Mouse (Mus musculus): ENCODE measurements around the gene Pfkfb3.

Gene Pfkfb3

DNA sequence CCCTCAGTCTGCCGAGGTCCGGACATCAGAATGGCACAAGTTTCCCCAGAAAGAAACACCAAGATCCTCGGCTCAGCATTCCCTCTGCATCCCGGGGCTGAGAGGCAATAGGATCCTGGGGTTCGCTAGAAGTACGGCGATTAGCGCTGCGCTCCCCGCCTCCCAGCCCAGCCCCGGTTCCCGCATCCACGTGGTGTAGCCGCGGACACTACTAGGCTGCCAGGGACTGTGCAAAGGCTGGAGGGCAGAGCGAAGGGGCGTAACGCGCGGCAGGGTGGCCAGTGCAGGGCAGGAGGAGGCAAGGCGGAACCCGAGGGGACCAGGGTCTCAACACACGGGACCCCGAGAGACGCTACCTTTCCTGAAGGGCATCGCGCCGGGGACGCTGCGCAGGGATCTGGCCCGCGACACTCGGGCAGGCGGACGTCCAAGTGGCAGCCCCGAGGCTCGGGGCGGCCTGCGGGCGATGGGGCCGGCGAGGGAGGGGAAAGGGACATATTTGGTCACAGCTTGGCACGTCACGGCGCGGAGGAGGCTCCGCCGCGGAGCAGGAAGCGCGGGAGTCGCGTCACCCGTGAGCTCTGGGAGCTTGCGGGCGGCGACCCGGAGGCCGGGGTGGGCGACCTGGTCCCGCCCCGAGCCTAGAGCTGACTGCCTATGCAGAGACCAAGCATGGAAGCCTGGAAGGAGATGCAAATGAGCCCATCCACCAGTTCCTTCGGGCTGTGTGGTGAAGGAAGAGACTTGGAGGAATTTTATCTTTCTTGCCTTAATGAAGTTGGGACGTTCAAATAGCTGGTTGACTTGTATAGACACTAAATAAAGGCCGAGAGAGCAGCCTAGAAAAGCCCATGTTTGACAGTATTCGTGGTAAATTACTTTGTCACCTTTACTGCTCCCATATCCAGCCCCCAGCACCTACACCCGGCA is at the start of gene Pfkfb3:
Gene Pfkfb3, minus strand, starts transcription at position 607 of the 930 bp plus-strand sequence.
- peak; percentile 33 to 78 for DNase-seq (ENCODE audit: low read depth in 1 of 2, low spot score in 2 of 2)

DNA sequence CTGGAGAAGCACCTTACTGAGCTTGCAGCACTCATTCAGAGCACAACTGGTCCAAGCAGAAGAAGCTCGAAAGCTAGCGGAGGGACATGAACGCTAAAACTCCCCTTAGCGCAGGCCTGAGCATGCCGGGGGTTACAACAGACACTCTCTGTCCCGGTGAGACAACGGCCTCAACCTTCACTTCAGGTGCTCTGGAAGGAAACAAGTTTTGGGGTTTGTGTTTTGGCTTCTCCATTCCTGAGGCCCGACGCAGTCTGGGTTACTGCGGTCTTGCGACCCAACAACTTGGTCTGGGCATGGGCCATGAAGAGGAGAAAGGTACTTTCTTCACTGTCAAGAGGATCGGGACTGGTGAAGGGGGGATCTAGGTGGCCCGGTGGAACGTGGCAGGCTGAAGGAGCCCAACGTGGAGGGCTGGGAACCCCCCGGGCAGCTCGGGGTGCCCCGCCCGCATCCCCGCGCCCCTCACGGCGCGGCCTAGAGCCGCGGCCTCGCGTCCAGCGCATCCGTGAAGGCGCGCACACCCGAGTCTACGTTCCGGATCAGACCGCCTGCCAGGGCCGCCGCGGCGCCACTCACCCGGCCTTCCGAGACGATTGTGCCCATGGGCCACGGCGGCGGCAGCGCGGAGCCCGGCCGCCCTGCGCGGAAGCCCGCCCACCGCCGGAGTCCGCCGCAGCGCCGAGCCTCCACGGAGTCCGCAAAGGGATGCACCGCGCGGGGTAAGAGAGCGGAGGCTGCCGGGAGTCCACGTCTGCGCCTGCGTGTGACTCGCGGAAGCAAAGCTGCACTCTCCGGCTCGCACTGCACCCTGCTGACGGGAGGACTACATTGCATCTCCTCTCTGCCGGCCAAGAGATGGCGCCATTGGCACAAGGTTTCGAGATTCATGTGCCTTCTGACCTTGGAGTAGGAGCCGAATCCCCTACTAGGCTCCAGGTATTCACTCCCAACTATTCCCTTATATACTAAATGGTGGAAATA is 48.9 kb upstream of the Pfkfb3 start:
- DNase-seq (ENCODE audit: low read depth in 1 of 2, low spot score in 2 of 2), result peak; percentile 81 to 90

DNA sequence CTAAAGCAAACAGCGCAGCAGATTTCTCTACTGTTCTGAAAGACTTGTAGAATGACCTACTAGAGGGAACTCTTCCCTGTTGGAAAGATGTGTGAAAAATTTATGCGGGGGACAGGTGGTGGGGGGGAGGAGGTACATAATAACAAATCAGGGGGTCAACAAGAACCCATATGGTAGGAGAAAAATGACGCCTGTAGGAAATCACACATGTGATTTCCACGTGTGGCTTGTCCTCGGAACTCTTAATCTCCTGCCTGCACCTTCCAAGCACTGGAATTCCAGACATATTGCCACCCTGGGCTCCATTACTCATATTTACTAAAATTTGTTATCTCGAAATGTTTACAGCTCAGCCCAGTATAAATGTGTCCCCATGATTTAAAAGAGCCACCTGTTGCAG is 47.9 kb upstream of the Pfkfb3 start:
- DNase-seq (ENCODE audit: low read depth in 1 of 2, low spot score in 2 of 2), result no peak

DNA sequence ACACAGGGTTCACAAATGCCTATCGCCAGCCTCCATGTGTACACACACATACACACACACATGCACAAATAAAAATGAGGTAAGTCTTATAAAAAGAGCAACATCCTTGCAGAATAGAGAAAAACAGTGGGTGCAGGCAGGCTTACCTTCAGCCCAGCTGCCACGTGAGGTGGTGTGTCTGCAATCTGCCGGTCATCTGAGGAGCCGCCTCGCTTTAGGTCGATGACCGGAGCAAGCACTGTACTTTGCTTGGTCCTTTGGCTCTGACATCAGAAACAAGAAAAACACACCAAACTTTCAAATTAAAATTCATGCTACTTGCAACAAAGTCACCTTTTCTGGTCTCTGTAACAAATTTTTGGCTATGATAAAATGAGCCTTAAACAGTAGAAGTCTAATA is 44.0 kb upstream of the Pfkfb3 start:
- DNase-seq (ENCODE audit: low read depth in 1 of 2, low spot score in 2 of 2), result no peak

DNA sequence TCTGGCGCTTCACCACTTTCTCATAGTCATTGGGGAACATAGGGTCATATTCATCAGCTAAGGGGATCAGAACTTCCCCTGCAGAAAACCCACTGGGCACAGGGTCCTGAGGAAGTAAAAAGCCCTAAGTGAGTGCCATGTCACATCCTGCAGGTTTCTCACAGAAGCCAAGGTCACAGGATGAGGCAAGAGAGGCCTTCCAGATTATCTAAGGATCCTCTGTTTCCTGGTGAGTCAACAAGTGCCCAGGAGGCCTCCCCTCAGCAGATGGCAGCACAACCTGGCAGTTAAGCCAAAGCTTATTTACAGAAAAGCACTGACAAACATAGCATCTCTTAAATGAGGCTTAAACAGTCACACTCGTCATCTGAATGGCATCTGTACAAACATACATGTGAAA is 42.8 kb upstream of the Pfkfb3 start:
- no peak for DNase-seq (ENCODE audit: low read depth in 1 of 2, low spot score in 2 of 2)

DNA sequence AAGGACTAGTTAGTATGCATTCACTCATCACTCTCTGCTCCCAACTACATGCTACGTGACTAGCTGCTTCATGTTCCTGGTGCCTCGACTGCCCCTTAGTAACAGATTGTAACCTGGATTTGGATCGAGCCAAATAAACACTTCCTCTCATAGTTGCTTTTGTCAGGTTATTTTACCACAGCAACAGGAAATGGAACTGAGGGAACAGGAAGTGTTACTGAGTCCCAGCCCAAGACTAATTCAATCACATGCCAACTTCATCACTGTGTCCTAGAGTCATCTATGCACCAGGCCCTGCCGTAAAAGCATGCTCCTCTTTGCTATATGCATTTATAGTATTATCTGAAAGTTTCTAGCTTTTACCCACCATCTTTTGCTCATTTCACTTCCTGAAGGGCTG is 34.1 kb upstream of the Pfkfb3 start:
- no peak for DNase-seq (ENCODE audit: low read depth in 1 of 2, low spot score in 2 of 2)

DNA sequence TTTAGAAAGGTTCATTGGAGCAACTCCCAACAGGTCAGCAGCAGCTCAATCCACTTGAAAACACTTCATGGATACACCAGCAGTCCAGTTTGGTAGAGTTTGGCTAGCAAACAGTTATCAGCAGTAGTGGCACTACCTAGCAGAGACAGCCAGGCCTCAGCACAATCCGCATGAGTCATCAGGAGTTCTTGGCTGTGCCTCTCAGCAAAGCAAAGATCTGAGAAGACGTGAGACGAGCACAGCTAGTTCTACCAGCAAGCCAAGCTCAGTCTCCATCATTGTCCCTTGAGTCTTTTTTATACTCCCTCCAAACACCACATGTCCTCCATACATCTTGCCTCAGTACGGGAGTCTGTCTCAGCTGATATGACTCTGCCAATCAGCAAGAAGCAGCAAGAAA is 25.5 kb upstream of the Pfkfb3 start:
- DNase-seq (ENCODE audit: low read depth in 1 of 2, low spot score in 2 of 2), result no peak

DNA sequence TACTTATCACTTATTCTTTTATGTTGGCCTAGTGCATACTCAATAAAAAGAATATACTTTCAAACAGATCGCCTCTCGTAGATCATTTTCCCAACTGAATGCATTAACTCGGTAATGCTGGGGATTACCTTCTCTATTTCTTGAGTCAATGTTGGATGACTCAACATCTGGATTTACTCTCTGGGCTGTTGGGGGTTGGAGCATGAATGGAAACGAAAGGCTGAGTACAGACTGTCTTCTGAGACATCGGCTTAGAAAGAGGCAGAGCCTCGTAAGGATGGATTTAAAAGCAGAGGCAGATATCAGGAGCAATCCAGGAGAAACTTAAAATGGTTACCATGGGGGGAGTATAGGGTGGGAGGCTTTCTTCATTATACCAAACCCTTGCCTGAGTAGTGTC is 24.3 kb upstream of the Pfkfb3 start:
- DNase-seq (ENCODE audit: low read depth in 1 of 2, low spot score in 2 of 2), result no peak

DNA sequence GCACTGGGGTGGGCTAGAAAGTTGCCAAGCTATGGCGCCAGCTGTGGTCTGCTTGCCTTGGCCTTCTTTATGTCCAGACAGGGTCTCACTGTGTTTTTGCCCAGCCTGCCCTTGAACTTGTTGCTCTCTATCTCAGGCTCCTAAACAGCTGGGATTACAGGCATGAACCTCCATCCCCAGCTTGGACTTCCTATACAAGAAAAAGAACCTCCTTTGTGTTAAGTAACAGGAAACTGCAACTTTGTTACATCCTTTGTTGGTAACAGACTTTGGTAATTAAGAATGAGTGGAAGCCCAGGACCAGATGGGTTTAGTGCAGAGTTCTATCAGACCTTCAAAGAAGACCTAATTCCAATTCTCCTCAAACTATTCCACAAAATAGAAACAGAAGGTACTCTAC is 19.8 kb upstream of the Pfkfb3 start:
- DNase-seq (ENCODE audit: low read depth in 1 of 2, low spot score in 2 of 2), result no peak

DNA sequence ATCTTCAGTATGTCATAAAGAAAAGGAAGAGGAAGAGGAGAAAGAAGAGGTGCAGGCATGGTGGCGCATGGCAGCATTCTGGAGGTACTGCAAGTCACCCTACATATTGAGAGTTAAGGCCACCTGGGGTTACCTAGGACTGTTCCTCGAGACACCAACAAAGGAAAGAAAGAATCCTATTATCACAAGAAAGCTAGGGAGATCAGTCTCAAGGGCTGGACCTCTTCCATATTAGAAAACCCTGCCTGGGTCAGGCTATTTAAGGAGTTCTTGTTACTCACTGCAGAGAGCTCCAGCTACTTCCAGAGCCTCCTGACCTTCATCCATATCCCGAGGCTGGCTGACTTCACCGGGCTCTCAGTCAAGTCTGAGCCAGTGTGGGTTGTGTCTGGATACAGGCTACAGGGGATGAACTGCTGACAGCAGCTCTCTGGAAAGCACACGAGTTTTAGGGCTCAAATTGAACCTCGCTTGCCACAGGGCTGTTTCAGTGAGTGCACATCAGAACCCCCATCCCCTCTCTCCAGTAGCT is 17.2 kb upstream of the Pfkfb3 start:
- DNase-seq (ENCODE audit: low read depth in 1 of 2, low spot score in 2 of 2), result no peak

DNA sequence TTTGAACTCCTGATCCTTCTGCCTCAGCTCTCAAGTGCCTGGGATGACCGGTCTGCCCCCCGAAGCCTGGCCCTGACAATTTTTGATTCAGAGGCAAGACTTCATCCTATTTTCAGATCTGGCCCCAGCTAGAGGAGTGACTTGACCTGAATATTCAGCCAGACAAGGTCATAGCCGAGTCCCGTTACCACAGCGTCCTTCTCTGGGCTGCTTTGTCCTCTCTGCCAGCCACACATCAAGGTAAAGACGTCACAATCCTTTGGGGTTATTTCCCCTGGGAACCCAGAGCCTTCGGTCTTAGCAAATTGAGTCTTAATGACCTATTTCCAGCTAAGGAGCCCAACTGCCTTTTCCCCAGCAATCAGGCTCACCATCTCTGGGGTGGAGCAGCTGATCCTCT is 14.6 kb upstream of the Pfkfb3 start:
- no peak for DNase-seq (ENCODE audit: low read depth in 1 of 2, low spot score in 2 of 2)

DNA sequence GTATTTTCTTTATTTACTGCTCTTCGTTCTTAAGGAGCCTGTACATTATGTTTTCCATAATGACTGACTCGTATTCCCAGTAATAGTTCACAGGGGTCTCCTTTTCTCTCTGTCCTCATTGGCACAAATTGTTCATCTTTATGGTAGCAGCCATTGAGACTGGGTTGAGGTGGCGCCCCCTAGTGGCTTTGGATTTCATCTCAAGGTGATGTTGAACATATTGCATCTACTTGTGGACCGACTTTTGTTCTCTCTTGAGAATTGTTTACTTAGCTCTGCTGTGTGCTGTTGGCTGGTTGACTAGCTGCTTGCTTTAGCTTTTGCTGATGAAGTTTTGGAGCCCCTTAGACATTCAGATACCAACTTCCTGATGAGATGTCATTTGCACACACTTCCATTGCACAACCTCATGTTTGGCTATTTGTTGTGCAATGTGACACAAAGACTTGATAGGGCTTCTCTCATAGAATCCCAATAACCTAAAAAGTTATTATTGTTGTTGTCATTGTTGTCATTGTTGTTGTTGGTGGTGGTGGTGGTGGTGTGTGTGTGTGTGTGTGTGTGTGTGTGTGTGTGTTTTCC is 14.0 kb upstream of the Pfkfb3 start:
- DNase-seq (ENCODE audit: low read depth in 1 of 2, low spot score in 2 of 2), result peak in 1 of 2 experiments; percentile 47

DNA sequence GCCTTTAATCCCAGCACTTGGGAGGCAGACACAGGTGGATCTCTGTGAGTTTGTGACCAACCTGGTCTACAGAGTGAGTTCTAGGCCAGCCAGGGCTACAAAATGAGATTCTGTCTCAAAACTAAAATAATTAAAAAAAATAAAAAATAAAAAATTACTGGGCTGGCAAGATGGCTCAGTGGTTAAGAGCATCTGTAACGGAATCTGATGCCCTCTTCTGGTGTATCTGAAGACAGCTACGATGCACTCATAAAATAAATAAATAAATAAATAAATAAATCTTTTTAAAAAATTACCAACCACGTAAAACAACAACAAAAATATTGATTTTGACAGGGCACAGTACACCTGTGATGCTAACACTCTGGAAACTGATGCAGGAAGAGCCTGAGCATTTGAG is 13.0 kb upstream of the Pfkfb3 start:
- DNase-seq (ENCODE audit: low read depth in 1 of 2, low spot score in 2 of 2), result no peak

DNA sequence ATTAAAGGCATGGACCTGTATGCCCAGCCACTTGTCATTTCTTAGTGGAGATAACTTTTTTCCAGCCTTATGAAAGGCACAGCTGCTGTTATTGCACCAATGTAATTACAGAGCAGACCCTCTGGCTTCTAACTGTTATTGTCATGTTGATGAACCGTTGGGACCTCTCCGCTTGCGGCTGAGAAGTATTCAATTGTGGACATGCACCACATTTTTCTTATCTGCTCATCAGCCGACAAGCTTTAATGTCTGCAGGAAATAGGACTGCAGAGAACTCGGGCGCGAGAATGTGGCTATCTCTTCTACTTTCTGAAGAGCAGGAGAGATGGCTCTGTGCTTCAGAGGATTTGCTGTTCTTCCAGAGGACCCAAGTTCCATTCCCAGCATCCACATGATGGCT is 12.4 kb upstream of the Pfkfb3 start:
- DNase-seq (ENCODE audit: low read depth in 1 of 2, low spot score in 2 of 2), result no peak

DNA sequence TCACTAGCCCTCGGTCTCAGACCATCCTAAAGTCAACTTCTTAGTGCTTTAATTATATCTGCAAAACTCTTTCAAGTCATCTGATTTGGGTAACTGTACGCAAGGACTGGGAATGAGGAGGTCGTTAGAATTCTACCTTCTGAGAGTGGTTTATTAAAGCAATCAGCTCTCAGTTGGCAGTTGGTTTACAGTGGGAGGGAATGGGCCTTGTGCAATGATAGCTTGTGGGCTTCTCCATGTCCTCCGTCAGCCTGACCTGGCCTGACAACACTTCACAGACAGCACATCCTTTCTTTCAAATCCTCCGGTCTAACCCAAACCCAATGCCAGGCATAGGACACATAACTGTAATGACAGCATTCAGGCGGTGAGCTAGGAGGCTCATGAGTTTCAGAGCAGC is 10.9 kb upstream of the Pfkfb3 start:
- DNase-seq (ENCODE audit: low read depth in 1 of 2, low spot score in 2 of 2), result no peak

DNA sequence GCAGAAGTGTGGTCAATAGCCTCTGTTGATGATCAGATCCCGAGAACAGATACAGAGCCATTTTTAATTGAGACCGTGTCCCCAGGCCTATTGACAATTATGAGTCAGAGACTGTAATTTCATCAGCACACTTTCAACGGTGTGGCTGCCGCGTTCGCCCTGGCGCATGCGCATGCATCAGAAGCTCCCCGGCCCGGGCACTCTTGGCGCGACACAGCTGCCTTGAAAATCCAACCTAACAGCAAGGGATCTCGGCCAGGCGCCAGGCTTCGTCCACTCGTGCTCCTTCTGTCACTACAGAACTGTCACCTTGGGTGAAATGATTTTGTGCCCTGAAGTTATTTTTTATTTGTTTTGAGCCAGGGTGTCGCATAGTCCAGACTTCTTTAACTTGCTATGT is 9.4 kb upstream of the Pfkfb3 start:
- no peak for DNase-seq (ENCODE audit: low read depth in 1 of 2, low spot score in 2 of 2)

DNA sequence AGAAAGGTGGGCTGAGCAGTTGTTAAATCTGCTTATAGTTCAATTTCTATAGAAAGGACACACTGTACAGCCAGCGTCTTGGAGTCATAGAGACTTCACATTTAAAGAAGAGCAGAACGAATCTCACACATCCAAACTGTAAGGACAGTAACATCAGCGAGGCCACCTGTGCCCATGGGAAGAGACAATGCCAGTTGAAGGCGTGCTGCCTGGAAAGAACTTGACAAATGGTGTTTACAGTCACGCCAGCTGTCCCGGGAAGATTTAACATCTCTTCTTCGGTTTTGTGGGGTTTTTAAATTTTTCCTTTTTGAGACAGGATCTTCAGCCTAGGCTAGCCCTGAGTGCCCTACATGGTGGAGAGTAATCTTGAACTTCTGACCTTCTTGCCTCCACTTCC is 4.8 kb upstream of the Pfkfb3 start:
- no peak for DNase-seq (ENCODE audit: low read depth in 1 of 2, low spot score in 2 of 2)

DNA sequence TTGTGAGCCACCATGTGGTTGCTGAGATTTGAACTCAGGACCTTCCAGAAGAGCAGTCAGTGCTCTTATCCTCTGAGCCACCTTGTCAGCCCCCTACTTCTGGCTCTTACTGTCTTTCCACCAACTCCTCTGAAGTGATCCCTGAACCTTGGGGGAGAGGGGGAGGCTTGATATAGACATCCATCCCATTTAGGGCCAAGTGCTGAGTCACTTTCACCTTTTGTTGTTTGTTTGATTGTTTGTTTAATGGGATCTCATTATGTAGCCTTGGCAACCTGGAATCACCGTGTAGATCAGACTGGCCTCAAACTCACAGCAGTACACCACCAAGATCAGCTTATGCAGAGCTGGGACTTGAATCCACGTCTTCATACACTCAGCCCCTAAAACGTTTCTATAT is 3.4 kb upstream of the Pfkfb3 start:
- DNase-seq (ENCODE audit: low read depth in 1 of 2, low spot score in 2 of 2), result no peak

DNA sequence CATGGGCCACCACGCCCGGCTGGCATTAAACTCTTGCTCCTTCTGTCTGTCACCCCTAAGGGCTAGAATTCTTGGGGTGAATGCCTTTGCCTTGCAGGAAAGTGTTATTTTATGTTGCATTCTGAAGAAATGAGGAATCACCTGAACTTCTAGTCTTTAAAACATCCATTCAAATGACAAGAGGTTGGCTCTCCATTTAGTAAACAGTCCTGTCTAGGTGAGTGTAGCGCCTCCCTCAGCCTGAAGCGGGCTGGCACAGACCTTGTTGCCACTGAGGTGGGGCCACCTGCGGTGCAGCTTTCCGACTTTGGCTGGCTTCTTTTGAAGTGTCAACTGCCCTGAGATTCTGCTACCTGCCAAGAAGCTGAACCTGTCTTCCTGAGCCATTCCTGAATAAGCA is 1.4 kb upstream of the Pfkfb3 start:
- no peak for DNase-seq (ENCODE audit: low read depth in 1 of 2, low spot score in 2 of 2)

DNA sequence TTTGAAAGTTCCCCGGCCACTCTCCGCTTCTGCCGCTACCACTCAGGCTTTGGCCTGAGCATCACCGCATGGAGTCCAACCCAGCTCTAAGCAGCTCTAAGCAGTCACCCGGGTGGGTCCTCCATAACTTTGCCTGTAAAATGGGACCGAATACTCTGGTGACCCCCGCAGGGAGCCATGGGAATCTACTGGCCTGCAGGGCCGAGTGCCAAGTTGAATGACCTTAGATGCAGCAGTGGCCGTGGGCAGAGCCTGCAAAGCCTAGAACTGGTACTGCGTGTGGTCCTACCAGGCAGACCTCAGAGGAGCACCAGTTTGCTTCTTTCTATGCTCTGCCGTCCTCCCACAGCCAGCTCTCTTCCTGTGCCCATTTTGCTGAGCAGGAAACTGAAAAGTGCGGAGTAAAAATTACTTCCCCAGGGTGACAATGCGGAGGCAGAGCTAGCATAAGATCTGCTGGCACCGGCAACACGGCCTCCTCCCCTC is 868 bp downstream of the Pfkfb3 start:
- DNase-seq (ENCODE audit: low read depth in 1 of 2, low spot score in 2 of 2), result no peak

DNA sequence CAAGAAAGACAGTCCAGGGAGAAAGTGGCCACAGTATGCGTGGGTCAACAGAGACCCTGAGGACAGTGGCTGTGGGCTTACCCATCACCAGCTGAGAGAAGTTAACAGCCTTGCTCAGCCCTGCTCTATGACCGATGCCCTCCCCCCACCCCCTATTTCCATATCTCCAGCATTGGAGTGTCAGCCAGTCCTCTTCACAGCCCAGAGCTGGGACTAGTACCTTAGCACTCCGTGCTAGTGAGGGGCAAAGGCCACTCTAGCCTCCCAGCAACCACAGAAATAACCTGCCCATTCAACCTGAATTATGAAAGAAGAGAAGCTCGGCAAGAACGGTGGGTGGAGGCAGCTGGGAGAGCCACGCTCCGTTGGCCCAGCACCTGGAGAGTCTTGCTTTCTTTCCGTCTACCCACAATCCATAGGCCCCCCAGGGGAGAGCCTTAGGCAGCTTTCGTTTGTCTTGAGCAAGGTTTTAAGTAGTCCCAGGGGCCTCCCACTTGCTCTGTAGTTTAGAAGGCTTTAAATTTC is 1.5 kb downstream of the Pfkfb3 start:
- no peak for DNase-seq (ENCODE audit: low read depth in 1 of 2, low spot score in 2 of 2)
